Mouse (Mus musculus): Measurements from ENCODE around the gene Pcx. TPM values are rescaled to one million over a fixed set of nuclear protein-coding genes. Genes with fewer than 3 reads are reported as not detected.
"Not testable (repeated sequence)": the region's sequence is repeated elsewhere in the genome, so short reads cannot be mapped to it uniquely, and the experiment has no call there.

The Pcx gene
- total RNA-seq, 2 experiments from 2014 or later = 22.7 to 34.8 TPM

GRCm38 (mm10) chr19:4578799-4579198 is 68.5 kb downstream of the Pcx start:
- DNase-seq (ENCODE audit: low spot score in 2 of 2) = no peak

GRCm38 (mm10) chr19:4579296-4579695 is 69.0 kb downstream of the Pcx start:
- DNase-seq (ENCODE audit: low spot score in 2 of 2) = no peak

GRCm38 (mm10) chr19:4583856-4584255 is 73.6 kb downstream of the Pcx start:
- no peak for DNase-seq (ENCODE audit: low spot score in 2 of 2)

GRCm38 (mm10) chr19:4586783-4587182 is 76.5 kb downstream of the Pcx start:
- not testable (repeated sequence) for DNase-seq (ENCODE audit: low spot score in 2 of 2)

- DNase-seq (ENCODE audit: low spot score in 2 of 2) = no peak
Observed at GRCm38 (mm10) chr19:4587426-4587825, 77.2 kb downstream of the Pcx start.

GRCm38 (mm10) chr19:4588430-4588829 is 78.2 kb downstream of the Pcx start:
- no peak for DNase-seq (ENCODE audit: low spot score in 2 of 2)

- no peak for DNase-seq (ENCODE audit: low spot score in 2 of 2)
Observed at GRCm38 (mm10) chr19:4589081-4589480, 78.8 kb downstream of the Pcx start.

- no peak for DNase-seq (ENCODE audit: low spot score in 2 of 2)
Observed at GRCm38 (mm10) chr19:4590025-4590424, 79.8 kb downstream of the Pcx start.

- DNase-seq (ENCODE audit: low spot score in 2 of 2) = no peak
Observed at GRCm38 (mm10) chr19:4593792-4594522, 83.7 kb downstream of the Pcx start.

- no peak for DNase-seq (ENCODE audit: low spot score in 2 of 2)
Observed at GRCm38 (mm10) chr19:4596071-4596470, 85.8 kb downstream of the Pcx start.

- no peak for DNase-seq (ENCODE audit: low spot score in 2 of 2)
Observed at GRCm38 (mm10) chr19:4602459-4602858, 92.2 kb downstream of the Pcx start.

- no peak for DNase-seq (ENCODE audit: low spot score in 2 of 2)
Observed at GRCm38 (mm10) chr19:4603801-4604723, 93.8 kb downstream of the Pcx start.

GRCm38 (mm10) chr19:4605654-4606053 is 95.4 kb downstream of the Pcx start:
- no peak for DNase-seq (ENCODE audit: low spot score in 2 of 2)

- no peak for DNase-seq (ENCODE audit: low spot score in 2 of 2)
Observed at GRCm38 (mm10) chr19:4607406-4607805, 97.1 kb downstream of the Pcx start.

- no peak for DNase-seq (ENCODE audit: low spot score in 2 of 2)
Observed at GRCm38 (mm10) chr19:4608511-4608910, 98.2 kb downstream of the Pcx start.

- no peak for DNase-seq (ENCODE audit: low spot score in 2 of 2)
Observed at GRCm38 (mm10) chr19:4610109-4610508, 99.8 kb downstream of the Pcx start.

- no peak for DNase-seq (ENCODE audit: low spot score in 2 of 2)
Observed at GRCm38 (mm10) chr19:4612181-4612961, 102.1 kb downstream of the Pcx start.

- no peak for DNase-seq (ENCODE audit: low spot score in 2 of 2)
Observed at GRCm38 (mm10) chr19:4613464-4614304, 103.4 kb downstream of the Pcx start.

- no peak for DNase-seq (ENCODE audit: low spot score in 2 of 2)
Observed at GRCm38 (mm10) chr19:4614305-4615150, 104.3 kb downstream of the Pcx start.
